In the genomic region with DNA sequence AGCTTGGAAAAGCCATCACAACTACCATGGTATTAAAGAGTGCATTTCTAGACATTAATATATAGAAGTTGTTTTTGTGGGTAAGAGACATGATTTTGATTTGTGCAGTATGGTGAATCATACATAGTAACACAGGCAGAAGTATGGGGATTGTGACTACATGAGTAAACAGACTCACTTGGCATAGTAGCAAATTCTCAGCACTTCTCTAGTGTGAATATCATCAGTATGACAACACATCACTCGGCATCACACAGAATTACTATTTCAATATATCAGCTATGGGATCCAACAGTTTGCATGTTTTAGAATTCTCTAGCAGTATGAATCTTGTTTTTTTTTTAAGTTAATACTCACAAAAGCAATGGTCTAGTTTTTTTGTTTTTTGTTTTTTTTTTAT, we compare ENCODE assay signal across 26 mouse cellular contexts. TPM values are rescaled to one million over a fixed set of nuclear protein-coding genes. Genes with fewer than 3 reads are reported as not detected.
"Had no signal": no experiment of that assay in that cellular context is flagged by ENCODE, and none has a peak within 500 bp of the region (broad histone marks: within the 10 kb centered on the region; RNA-seq: fewer than 3 reads in every experiment).

No protein-coding gene starts in this region.

- H3K27ac ChIP-seq: lung, embryonic 15.5 days; macrophage; midbrain, embryonic 13.5 days; midbrain, embryonic 15.5 days; neural tube, embryonic 12.5 days had no signal

- H3K4me3 ChIP-seq: lung, embryonic 15.5 days; megakaryocyte, embryonic 14.5 days; midbrain, embryonic 13.5 days; midbrain, embryonic 15.5 days; neural tube, embryonic 12.5 days had no signal

- H3K4me1 ChIP-seq: lung, embryonic 15.5 days; megakaryocyte, embryonic 14.5 days; midbrain, embryonic 13.5 days; midbrain, embryonic 15.5 days; neural tube, embryonic 12.5 days had no signal

- DNase-seq: lung, adult 2 months; lung, postnatal 14 days; lung, postnatal 36 days; retina, postnatal 1 day; right cerebral cortex, adult 18-20 months; right cerebral cortex, postnatal 25 days; right cerebral cortex, postnatal 4 days; spleen, adult 18-20 months; thymus, adult 18-20 months; thymus, postnatal 25 days; thymus, postnatal 4 days had no signal

RNA-seq across cellular contexts. Expression of gene Rgs21, which starts 36.6 kb away (rescaled TPM):
- polyA plus RNA-seq: liver, embryonic 16.5 days; lung, adult 2 months; lung, embryonic 15.5 days; lung, postnatal 0 days; macrophage; midbrain, embryonic 11.5 days; midbrain, embryonic 13.5 days; midbrain, embryonic 15.5 days; midbrain, postnatal 0 days; neural tube, embryonic 12.5 days; neural tube, embryonic 14.5 days; small intestine, adult 2 months; stomach, embryonic 14.5 days; stomach, embryonic 16.5 days; urinary bladder, adult 2 months had no signal
